Mouse (Mus musculus) kidney, postnatal 25 days (tissue): ENCODE results near the gene Cabp1.
A peak's percentile ranks its signal among the peaks of the same experiment; 100 is the strongest.

Experiments
- DNase-seq, 2 experiments: peaks; one replicate each; pipeline ENCODE4 v3.0.0; 2021; ENCODE audit warnings: mixed read lengths in 2 of 2

Cabp1 gene

GRCm38 (mm10) chr5:115124690-115125089, 69.5 kb downstream of the Cabp1 start:
- no peak for DNase-seq

DNA sequence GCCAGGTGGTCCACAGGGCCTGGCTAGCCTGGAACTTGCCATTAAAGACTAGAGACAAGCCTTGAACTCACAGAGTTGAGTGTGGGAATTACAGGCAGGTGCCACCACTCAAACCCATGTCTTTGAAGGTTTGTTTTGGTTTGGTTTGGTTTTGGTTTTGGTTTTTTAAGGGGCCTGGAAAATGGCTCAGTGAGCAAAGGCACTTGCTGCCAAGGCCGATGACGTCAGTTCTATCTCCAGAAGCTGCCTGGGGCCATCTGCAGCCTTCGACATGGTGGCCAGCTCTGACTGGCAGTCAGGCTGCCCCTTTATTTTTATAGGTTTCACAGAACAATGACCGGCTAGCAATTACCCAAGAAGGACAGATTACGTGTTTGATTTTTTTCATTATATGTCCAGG, 73.2 kb downstream of the Cabp1 start:
- no peak for DNase-seq

DNA sequence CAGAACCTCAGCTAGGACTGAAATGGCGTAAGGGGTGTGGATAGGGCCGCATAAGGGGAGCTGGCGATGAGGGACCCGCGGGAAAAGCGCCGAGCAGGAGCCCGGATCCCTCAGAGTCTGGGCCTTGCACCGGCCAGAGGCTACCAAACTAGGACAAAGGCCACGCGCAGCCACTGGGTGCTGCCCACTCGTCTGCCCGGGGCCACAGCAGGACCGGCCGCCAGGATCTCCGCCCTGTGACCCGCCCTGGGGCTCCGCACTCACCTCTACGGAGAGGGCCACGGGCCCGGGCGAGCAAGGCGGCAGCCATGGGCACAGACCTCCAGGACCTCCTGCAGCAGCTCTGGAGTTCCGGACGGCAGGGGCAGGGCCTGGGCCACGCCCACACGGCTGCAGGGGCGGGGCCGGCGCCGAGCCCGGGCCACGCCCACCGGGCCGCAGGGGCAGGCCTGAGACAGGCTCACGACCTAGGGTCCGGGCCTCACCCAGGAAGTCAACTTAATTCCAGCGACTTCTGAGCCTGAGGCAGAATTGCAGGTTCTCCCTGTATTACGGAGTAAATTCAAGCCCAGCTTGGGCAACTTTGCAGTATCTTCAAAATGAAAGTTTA, 75.1 kb downstream of the Cabp1 start, which contains the start of gene Acads:
TSS of gene Acads (minus strand) at position 386 of the 610 bp plus-strand sequence.
- DNase-seq: peak; percentile 82 to 93
